Mouse (Mus musculus) layer of hippocampus, adult 9-11 months (tissue): ENCODE data around the gene Sowahb.
A peak's percentile ranks its signal among the peaks of the same experiment; 100 is the strongest.

Experiments used
- DNase-seq: peaks from one replicate; pipeline ENCODE4 v3.0.0; 2022

Gene Sowahb

DNA sequence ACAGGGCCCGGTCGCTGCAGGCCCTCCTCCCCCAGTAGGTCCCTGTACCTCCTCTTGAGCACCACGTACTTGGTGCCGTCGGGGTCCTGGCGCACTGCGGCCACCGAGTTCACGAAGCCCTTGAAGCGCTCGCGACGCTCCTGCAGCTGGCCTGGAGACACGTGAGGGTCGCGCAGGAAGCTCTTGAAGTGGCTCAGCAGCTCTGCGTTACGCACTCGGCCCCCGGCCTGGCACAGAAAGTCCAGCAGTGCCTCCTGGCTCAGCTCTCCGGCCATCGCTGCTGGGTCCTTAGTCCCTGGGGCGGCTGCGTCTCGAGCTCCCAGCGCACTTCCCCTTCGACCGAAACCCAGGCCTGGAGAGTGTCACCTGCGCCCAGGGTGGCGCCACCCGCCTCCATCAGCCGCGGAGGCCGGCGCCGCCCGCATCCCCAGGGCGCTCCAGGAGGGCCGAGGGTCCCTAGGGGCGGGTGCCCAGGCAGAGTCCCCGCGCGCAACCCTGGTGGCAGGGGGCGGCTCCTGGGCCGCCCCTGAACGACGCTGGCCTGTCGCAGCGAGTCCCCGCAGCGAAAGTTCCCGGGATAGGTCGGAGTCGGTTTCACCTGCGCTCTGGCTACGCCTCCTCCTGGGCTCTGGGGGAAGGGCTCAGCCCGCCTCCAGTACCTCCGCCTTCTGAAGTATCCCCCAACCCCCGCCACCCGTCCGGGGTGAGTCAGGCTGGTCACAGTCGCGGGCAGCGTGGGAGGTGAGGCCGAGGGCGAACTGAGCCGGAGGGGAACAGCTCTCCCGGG is at the start of gene Sowahb:
TSS of gene Sowahb (minus strand) at position 439 of the 787 bp plus-strand sequence.
- no peak for DNase-seq

GRCm38 (mm10) chr5:93093638-93094527 is 49.1 kb upstream of the Sowahb start:
- peak; percentile 49 for DNase-seq

GRCm38 (mm10) chr5:93092857-93093622 is 48.2 kb upstream of the Sowahb start, which contains the start of gene Sept11:
TSS of gene Sept11 (plus strand) at chr5:93093437.
- peak; percentile 94 for DNase-seq

DNA sequence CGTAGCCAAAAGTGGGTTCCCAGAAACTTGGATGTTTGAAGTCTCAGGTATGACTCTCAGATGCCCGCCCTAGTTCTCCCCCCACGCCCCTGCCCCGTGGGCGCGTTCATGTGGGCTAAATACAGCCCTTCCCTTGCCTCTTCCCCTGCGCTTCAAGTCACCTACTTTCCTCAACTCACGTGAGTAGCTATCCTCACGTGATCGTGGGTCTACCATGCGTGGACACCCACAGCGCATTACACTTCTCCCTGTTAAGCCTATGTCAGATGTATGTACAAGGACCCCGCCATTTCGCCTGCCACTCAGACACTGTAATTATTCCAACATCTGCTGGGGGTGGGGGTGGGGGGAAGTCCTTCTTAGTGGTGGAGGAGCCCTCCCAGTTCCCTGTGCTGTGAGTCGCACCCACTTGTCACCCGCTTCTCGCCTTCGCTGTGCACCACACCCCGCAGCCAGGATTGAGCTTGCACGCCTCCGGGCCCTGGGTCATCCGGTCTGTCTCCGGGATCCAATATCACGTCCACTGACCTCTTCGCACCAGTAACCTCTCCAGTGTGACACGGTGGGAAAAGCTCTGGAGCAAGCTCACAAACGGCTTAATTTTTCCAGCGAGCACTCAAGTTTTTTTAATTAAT is 47.4 kb upstream of the Sowahb start:
- DNase-seq: peak; percentile 30

GRCm38 (mm10) chr5:93091266-93091665 is 46.4 kb upstream of the Sowahb start:
- DNase-seq: no peak

DNA sequence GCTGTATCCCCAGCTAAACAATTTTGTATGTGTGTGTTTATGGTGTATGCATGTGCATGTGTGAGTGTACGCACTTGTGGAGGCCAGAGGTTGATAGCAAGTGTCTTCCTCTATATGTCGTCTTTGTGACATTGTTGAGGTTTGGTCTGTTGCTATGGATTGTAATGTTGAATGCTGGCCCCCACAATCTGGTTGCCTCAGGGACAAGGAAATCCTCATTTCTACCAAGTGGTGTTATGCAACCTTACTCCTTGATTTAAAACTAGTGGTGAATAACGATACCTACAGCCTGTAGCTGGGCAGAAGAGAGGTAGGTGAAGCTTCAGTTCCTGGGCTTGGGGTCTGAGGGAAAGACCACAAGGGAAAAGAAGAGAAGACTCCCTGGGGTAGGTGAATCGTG is 41.1 kb upstream of the Sowahb start:
- no peak for DNase-seq

DNA sequence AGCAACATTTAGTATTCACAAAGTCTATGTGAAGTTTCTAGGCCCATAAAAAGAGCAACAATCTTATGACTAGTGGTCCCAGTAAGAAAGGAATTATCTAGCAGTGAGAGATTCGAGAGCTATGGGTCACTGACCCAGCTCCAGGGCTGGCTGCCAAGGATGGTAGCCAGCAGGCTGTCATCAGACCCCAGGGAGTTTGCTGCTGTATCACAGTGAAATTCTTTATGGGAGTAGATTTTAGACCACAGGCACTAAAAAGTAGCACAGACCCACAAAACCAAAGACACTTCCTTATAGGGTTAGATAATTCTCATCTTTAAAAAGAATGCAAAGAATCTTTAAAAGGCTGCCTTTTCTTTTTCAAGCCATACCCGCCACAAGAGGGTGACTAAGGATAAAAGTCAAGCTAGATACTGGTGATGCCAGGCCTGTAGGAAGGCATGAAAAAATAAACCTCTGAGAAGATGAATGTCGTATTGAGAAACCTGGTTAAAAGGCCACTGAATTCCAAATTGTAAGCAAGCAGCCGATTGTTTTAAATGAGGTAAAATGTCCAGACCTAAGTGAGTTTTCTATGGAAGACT is 40.3 kb upstream of the Sowahb start:
- no peak for DNase-seq

DNA sequence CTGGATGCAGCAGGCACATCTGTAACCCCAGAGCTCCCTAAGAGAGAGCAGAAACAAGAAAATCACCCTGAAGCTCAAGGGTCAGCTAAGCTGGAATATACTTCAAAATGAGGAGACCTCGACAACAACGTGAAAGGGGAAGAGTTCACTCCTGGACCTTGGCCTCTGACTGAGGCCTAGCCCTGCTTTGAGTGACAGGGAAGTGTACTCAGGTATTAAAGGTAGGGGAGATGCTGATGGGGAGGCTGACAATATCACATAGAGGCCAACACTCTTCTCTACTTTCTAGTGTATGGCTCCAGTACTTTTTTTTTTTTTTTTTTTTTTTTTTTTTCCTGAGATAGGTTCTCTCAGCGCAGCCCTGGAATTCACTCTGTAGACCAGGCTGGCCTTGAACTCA is 34.8 kb upstream of the Sowahb start:
- DNase-seq: no peak

DNA sequence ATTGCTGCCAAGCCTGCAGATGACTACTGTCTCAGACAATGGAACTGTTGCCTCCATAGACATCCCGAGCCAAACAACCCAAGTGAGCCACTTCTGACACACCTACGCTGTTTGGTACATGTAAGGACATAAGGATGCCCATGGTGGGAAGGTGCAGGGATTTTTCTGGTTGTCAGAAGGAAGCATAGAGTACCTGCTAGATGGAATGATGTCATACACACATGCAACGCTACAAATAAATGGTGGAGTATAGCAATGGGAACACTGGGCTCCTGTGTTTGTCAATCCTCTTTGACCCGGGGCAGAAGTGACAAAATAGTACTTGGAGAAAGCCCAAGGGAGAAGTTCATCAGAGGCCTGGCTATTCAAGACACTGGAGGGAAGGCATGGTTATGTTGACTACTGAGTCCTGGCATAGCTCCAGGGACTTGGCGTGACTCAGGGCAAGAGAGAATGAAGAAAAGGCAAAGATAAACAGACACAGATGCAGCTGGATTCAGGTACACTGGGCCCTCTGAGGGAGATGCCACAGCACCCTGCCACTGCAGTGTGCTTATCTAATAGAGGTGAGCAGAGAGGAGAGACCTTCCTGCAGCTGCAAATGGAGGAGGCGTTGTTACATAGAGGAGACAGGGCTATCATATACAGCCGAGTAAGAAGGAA is 33.0 kb upstream of the Sowahb start:
- no peak for DNase-seq

GRCm38 (mm10) chr5:93060865-93061264 is 16.0 kb upstream of the Sowahb start:
- no peak for DNase-seq

DNA sequence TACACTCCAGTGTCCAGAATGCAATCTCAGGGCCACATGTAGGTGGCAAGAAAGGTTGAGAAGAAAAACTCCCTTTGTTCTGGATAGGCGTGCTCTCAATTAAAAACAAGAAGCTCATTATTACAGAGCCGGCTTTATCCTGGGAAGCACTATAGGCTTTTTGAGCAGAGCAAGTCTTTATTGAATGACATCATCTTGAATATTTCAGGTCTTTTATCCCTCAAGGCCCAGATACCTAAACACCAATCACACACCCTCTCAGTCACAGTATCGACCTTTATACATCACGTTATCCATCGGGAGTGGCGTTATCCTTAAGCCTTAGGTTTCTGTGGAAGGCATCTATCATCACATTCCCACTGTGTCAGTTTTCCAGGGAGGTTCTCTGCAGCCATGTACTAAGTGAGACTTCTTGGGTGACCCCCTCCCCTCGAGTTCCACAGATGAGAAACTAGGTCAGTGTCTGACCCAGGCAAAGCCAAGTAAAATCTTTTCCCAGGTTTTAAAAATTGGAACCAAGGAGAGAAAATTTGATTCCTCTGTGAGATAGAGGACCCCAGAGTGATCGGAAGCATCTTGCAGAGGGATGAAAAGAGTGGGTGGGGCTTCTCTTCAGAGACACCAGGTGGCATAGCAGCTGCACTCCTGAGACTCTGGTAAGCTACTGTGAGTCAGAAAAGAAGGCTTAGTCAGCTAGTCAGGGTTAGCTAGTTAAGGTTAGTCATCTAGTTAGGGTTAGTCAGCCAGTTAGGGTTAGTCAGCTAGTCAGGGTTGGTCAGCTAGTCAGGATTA is 9.0 kb upstream of the Sowahb start:
- DNase-seq: no peak

GRCm38 (mm10) chr5:93051951-93052350 is 7.1 kb upstream of the Sowahb start:
- DNase-seq: peak; percentile 54

- no peak for DNase-seq
These were observed 6.2 kb upstream of the Sowahb start for GRCm38 (mm10) chr5:93051041-93051440.

GRCm38 (mm10) chr5:93049971-93050370 is 5.1 kb upstream of the Sowahb start:
- no peak for DNase-seq

DNA sequence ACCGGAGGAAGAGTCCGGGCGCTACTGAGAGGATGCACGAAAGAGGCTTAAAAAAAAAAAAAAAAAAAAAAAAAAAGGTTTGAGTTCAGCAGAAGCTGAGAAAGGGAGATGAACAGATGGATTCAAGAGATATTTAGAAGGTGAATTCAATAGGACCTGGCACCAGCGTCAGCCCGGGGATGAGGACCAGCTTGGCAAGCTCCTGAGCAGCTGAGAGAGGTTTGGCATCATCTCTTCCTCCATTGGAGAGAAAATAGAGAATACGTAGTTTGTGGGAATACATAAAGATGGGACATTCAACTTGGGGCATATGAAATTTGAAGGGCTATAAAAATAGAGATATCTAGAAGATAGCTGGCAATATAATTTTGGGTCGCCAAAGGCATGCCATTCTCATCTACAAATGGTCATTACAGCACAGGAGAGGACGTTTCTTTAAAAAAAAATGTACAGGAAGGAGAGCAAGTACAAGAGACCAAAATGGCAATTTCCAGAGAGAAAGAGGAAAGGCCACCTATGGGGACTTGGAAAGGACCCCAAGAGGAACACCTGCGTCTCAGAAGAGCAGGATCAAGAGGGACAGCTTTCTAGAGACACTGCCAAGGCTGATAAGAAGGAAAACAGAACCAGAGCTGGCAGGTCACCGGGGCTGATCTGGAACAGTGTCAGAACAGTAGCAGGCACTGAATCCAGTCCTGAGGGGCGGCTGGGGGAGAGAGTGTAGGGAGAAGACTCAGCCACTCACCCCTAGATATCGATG is 3.8 kb upstream of the Sowahb start:
- DNase-seq: no peak

DNA sequence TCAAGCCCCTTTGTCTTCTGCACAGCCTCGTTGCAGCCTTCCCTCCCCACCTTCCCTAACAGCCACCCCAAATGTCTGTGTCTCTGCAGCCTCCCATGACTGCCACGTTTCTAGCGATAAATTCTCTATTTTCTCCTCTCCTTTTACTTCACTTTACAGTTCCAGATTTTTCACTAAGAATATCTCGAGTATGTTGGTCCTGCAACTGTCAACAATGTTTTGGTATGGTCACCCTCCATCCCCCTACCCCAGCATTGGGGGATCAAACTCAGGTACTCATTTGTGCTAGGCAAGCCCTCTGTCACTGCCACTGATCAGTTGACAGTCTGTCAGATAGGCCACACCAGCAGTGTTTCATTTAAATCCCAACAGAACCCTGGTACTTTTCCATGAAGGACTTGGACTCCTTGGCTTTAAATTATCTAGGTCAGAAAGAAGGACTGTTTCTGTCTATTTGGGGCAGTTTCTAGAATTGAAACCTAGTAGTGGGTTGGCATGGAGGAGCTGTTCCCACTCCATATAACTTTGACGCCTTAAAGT is 1.6 kb upstream of the Sowahb start:
- no peak for DNase-seq

DNA sequence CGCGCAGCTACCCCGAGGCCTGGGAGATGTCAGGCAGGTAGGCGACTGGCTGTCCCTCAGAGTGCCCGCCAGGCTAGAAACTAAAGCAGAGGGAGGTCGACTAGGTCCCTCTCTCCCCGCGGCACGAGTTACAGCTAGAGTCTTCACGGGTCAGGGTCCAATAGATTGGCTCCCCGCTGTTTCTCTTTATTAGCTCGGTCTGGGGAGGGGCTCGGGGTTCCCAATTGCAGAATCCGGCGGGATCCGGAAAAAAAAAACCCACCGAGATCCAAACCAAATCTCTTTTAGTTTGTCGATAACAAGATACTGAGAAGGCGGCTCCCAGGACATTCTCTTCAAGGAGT is 521 bp upstream of the Sowahb start:
- DNase-seq: no peak

DNA sequence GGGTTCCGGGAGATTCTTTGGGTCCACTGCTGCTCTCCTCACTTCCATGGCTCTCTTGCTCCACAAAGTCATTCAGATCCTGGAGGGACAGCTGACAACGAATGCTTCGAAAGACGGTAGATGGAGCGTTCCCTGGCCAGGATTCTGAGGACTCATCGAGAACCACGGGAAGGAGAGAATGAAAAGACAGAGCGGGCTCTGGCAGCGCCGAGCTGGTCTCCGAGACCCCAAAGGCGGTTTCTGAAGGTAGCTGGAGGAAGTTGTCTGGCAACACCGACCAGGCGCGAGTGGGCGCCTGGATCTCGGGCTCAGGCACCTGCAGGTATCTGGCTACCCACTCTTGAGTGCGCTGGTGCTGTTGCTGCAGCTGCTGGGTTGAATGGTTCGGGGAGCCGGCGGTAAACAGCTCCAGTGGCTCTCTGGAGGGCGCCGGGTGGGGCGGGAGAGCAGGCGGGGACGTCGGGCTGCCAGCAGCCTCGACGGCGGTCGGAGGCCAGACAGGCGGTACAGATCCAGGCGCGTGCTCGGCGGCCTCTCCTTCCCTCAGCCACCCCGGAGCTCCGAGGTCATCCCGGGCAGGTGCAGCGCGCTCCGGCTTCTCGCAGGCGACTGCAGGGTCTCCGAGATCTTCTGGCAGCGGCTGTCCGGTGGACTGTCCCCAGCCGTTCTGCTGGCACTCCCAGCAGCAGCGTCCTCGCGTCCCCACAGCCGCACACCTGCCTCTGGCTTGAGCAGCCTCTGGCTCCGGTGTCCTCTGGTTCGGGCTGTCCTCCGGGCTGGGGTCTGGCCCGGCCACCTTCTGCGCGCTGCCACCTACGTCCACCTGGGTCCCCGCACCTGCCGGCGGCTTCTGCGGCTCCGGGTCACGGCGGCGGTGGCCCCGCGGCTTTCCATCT is 886 bp downstream of the Sowahb start:
- DNase-seq: no peak
